Mouse (Mus musculus) lung, postnatal 0 days (tissue): ENCODE results near the gene Tshr. TPM values are rescaled to one million over a fixed set of nuclear protein-coding genes. Genes with fewer than 3 reads are reported as not detected.

Experiments
- ATAC-seq: fragments of 200-750 bp; cut with Nextera tagmentation; 2 replicates; pipeline ENCODE4 v1.8.0; 2017; ENCODE audit warnings: moderate library complexity
- DNase-seq: peaks from one replicate; pipeline ENCODE4 v3.0.0-alpha.2; 2016; ENCODE audit warnings: low spot score
- H3K27ac ChIP-seq: fragments of 300-500 bp; sonication (generic); 2 replicates; pipeline ENCODE4 v1.5.1; 2014; ENCODE audit warnings: antibody characterized with exemption, mild to moderate bottlenecking, low read length, mixed read lengths
- H3K27me3 ChIP-seq: fragments of 300-500 bp; sonication (generic); replicated peaks from 2 replicates; pipeline ENCODE4 v1.6.1; 2014; ENCODE audit warnings: low read length, mixed read lengths; ENCODE audit not compliant: insufficient read depth
- H3K36me3 ChIP-seq: fragments of 300-500 bp; sonication (generic); 2 replicates; pipeline ENCODE4 v1.6.1; 2014; ENCODE audit warnings: low read length, mixed read lengths; ENCODE audit not compliant: insufficient read depth
- H3K4me1 ChIP-seq: fragments of 300-500 bp; sonication (generic); 2 replicates; pipeline ENCODE4 v1.6.1; 2014; ENCODE audit warnings: antibody characterized with exemption, low read depth, low read length, mixed read lengths; ENCODE audit not compliant: insufficient read depth
- H3K4me2 ChIP-seq: fragments of 300-500 bp; sonication (generic); replicated peaks from 2 replicates; pipeline ENCODE4 v1.6.1; 2014; ENCODE audit warnings: low read depth, mild to moderate bottlenecking, low read length, moderate library complexity, mixed read lengths
- H3K4me3 ChIP-seq: fragments of 300-500 bp; sonication (generic); 2 replicates; pipeline ENCODE4 v1.5.1; 2014; ENCODE audit warnings: low read depth, low read length
- H3K9ac ChIP-seq: fragments of 300-500 bp; sonication (generic); replicated peaks from 2 replicates; pipeline ENCODE4 v1.6.1; 2014; ENCODE audit warnings: low read depth, mild to moderate bottlenecking
- H3K9me3 ChIP-seq: fragments of 300-500 bp; sonication (generic); 2 replicates; pipeline ENCODE4 v1.6.1; 2016; ENCODE audit warnings: low read length, mixed read lengths
- CTCF ChIP-seq: IDR thresholded peaks from 2 replicates; pipeline ENCODE4 v1.5.1; 2016; ENCODE audit warnings: antibody characterized with exemption, mild to moderate bottlenecking
- EP300 ChIP-seq: IDR thresholded peaks from 2 replicates; pipeline ENCODE4 v1.6.1; 2016; ENCODE audit warnings: antibody characterized with exemption, mild to moderate bottlenecking, control low read depth
- WGBS: fragments of 180-500 bp; shearing (Covaris S2); extraction: QIAGEN DNeasy Blood & Tissue Kit; methylation state at CpG from one replicate; pipeline ENCODE4 v1.1.7; 2014; 5-methylcytosine and 5-hydroxymethylcytosine counted together
- polyA plus RNA-seq: library from polyadenylated mRNA; unstranded; fragments of >200 nt; fragmentation: Nextera tagmentation; extraction: Ambion mirVana; gene quantifications from 2 replicates; pipeline ENCODE4 v1.2.1, GENCODE M21; 2015

Gene Tshr
- polyA plus RNA-seq, 1 experiment from 2014 or later = 0.17 TPM

- 31% methylated on average over 9 of the region's 9 CpGs for WGBS
- Histone ChIP-seq H3K9ac (no peak overlapping the region), H3K27me3 (no peaks in the 10 kb centered on the region), H3K36me3 (no peaks in the 10 kb centered on the region), H3K4me1 (no peaks in the 10 kb centered on the region), H3K27ac (no peak overlapping the region), H3K4me3 (no peak overlapping the region), H3K9me3 (no peaks in the 10 kb centered on the region), H3K4me2 (no peak overlapping the region)
- TF ChIP-seq CTCF (no peak), EP300 (no peak)
- no peak for DNase-seq
- ATAC-seq = no peak
Measured at GRCm38 (mm10) chr12:91421272-91421671, 36.9 kb downstream of the Tshr start.

GRCm38 (mm10) chr12:91423125-91423820 is 38.9 kb downstream of the Tshr start:
- no peak overlapping the region for H3K4me3 ChIP-seq
- H3K9ac ChIP-seq = no peak overlapping the region
- ATAC-seq = no peak; the same call in 1 of the 2 replicates
- no peaks in the 10 kb centered on the region for H3K4me1 ChIP-seq
- 64% methylated on average over 11 of the region's 11 CpGs for WGBS
- no peaks in the 10 kb centered on the region for H3K27me3 ChIP-seq
- no peaks in the 10 kb centered on the region for H3K36me3 ChIP-seq
- no peak overlapping the region for H3K27ac ChIP-seq
- TF ChIP-seq CTCF = peak; percentile 71
- TF ChIP-seq EP300 = no peak
- DNase-seq = peak; percentile 60
- H3K9me3 ChIP-seq = no peaks in the 10 kb centered on the region
- H3K4me2 ChIP-seq = no peak overlapping the region

- DNase-seq (no peak), ATAC-seq (no peak)
- Histone ChIP-seq H3K4me3 (no peak overlapping the region), H3K36me3 (no peaks in the 10 kb centered on the region), H3K4me1 (no peaks in the 10 kb centered on the region), H3K9me3 (no peaks in the 10 kb centered on the region), H3K4me2 (no peak overlapping the region), H3K27ac (no peak overlapping the region), H3K27me3 (no peaks in the 10 kb centered on the region), H3K9ac (no peak overlapping the region)
- WGBS = 23% methylated on average over 4 of the region's 4 CpGs
- TF ChIP-seq EP300 (no peak), CTCF (no peak)
Measured at GRCm38 (mm10) chr12:91426499-91426898, 42.1 kb downstream of the Tshr start.

- 40% methylated on average over 2 of the region's 2 CpGs for WGBS
Measured at GRCm38 (mm10) chr12:91427129-91427528, 42.8 kb downstream of the Tshr start.

DNA sequence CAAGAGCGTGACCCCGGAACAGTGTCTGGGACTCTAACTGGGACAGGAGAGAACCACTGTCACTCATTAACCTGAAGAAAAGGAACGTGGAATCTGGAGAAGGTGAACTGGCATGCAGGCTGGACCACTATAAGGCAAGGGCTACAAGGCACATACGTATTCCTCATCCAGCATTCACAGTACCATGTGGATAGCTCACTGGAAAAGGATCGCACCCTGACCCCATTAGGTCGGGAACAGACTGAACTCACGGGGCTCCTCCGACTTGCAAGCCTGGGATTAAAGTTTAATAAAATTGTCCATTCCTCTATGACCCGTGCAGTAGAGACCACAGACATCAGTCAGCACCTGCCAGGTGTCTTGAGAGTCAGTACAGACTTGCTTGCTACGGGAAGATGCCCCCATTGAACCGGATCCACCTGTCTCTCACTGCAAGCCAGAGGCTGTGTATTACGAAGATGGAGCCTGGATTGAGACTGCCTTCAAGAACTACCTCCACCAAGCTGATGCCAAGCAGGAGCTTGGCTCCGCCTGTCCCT is 97.9 kb downstream of the Tshr start:
- H3K4me1 ChIP-seq = no peaks in the 10 kb centered on the region
- H3K4me2 ChIP-seq = no peak overlapping the region
- no peak overlapping the region for H3K27ac ChIP-seq
- ATAC-seq = no peak
- 85% methylated on average over 13 of the region's 13 CpGs for WGBS
- H3K36me3 ChIP-seq = no peaks in the 10 kb centered on the region
- no peak for DNase-seq
- no peaks in the 10 kb centered on the region for H3K9me3 ChIP-seq
- no peaks in the 10 kb centered on the region for H3K27me3 ChIP-seq
- no peak overlapping the region for H3K9ac ChIP-seq
- no peak overlapping the region for H3K4me3 ChIP-seq
- no peak for TF ChIP-seq EP300
- no peak for TF ChIP-seq CTCF

More at GRCm38 (mm10) chr12:91427129-91427528, 42.8 kb downstream of the Tshr start:
- Histone ChIP-seq H3K27me3 (no peaks in the 10 kb centered on the region), H3K4me3 (no peak overlapping the region), H3K4me2 (no peak overlapping the region), H3K36me3 (no peaks in the 10 kb centered on the region), H3K4me1 (no peaks in the 10 kb centered on the region), H3K27ac (no peak overlapping the region), H3K9ac (no peak overlapping the region), H3K9me3 (no peaks in the 10 kb centered on the region)
- no peak for DNase-seq
- no peak for ATAC-seq
- TF ChIP-seq CTCF = no peak
- TF ChIP-seq EP300 = no peak

GRCm38 (mm10) chr12:91486342-91486741 is 102.0 kb downstream of the Tshr start:
- H3K36me3 ChIP-seq = no peaks in the 10 kb centered on the region
- no peak for TF ChIP-seq EP300
- WGBS = 76% methylated on average over 4 of the region's 4 CpGs
- no peaks in the 10 kb centered on the region for H3K9me3 ChIP-seq
- ATAC-seq = no peak
- no peak overlapping the region for H3K27ac ChIP-seq
- H3K4me1 ChIP-seq = no peaks in the 10 kb centered on the region
- no peak for DNase-seq
- H3K27me3 ChIP-seq = no peaks in the 10 kb centered on the region
- H3K4me3 ChIP-seq = no peak overlapping the region
- H3K4me2 ChIP-seq = no peak overlapping the region
- H3K9ac ChIP-seq = no peak overlapping the region
